Mouse (Mus musculus): ENCODE results near the gene D17Wsu92e. TPM values are rescaled to one million over a fixed set of nuclear protein-coding genes. Genes with fewer than 3 reads are reported as not detected.

The D17Wsu92e gene
- total RNA-seq, 2 experiments from 2014 or later = 40.4 to 60.4 TPM

- ATAC-seq (ENCODE audit: poor library complexity, severe bottlenecking) = no peak
Measured at GRCm38 (mm10) chr17:27821407-27822338, 1.2 kb upstream of the D17Wsu92e start.

GRCm38 (mm10) chr17:27819971-27820567 is 379 bp downstream of the D17Wsu92e start:
- ATAC-seq (ENCODE audit: poor library complexity, severe bottlenecking) = peak; percentile 15

- no peak for ATAC-seq (ENCODE audit: poor library complexity, severe bottlenecking)
Measured at GRCm38 (mm10) chr17:27819521-27819970, 902 bp downstream of the D17Wsu92e start.

GRCm38 (mm10) chr17:27819011-27819410 is 1.4 kb downstream of the D17Wsu92e start:
- ATAC-seq (ENCODE audit: poor library complexity, severe bottlenecking) = no peak

GRCm38 (mm10) chr17:27814606-27815005 is 5.8 kb downstream of the D17Wsu92e start:
- no peak for ATAC-seq (ENCODE audit: poor library complexity, severe bottlenecking)

- no peak for ATAC-seq (ENCODE audit: poor library complexity, severe bottlenecking)
Measured at GRCm38 (mm10) chr17:27811980-27812379, 8.5 kb downstream of the D17Wsu92e start.

- ATAC-seq (ENCODE audit: poor library complexity, severe bottlenecking) = no peak
Measured at GRCm38 (mm10) chr17:27810569-27811331, 9.7 kb downstream of the D17Wsu92e start.

- ATAC-seq (ENCODE audit: poor library complexity, severe bottlenecking) = no peak
Measured at GRCm38 (mm10) chr17:27807542-27808078, 12.8 kb downstream of the D17Wsu92e start.

GRCm38 (mm10) chr17:27804803-27805770 is 15.4 kb downstream of the D17Wsu92e start:
- no peak for ATAC-seq (ENCODE audit: poor library complexity, severe bottlenecking)

- ATAC-seq (ENCODE audit: poor library complexity, severe bottlenecking) = no peak
Measured at GRCm38 (mm10) chr17:27804156-27804690, 16.2 kb downstream of the D17Wsu92e start.

GRCm38 (mm10) chr17:27803752-27804151 is 16.7 kb downstream of the D17Wsu92e start:
- ATAC-seq (ENCODE audit: poor library complexity, severe bottlenecking) = no peak

- ATAC-seq (ENCODE audit: poor library complexity, severe bottlenecking) = peak; percentile 55
Measured at GRCm38 (mm10) chr17:27800710-27801648, 19.5 kb downstream of the D17Wsu92e start.

- ATAC-seq (ENCODE audit: poor library complexity, severe bottlenecking) = peak; percentile 77
Measured at GRCm38 (mm10) chr17:27799771-27800584, 20.5 kb downstream of the D17Wsu92e start.

- ATAC-seq (ENCODE audit: poor library complexity, severe bottlenecking) = no peak
Measured at GRCm38 (mm10) chr17:27797341-27797872, 23.0 kb downstream of the D17Wsu92e start.

- no peak for ATAC-seq (ENCODE audit: poor library complexity, severe bottlenecking)
Measured at GRCm38 (mm10) chr17:27796780-27797179, 23.7 kb downstream of the D17Wsu92e start.

GRCm38 (mm10) chr17:27793144-27793543 is 27.3 kb downstream of the D17Wsu92e start:
- no peak for ATAC-seq (ENCODE audit: poor library complexity, severe bottlenecking)

- no peak for ATAC-seq (ENCODE audit: poor library complexity, severe bottlenecking)
Measured at GRCm38 (mm10) chr17:27792516-27792915, 27.9 kb downstream of the D17Wsu92e start.

Data from megakaryocyte, adult 5-6 weeks (primary cell).